Mouse (Mus musculus) brain, embryonic 14.5 days (tissue): ENCODE results near the gene Csrp1. TPM values are rescaled to one million over a fixed set of nuclear protein-coding genes. Genes with fewer than 3 reads are reported as not detected.

Source experiments
- DNase-seq: peaks from one replicate; pipeline ENCODE4 v3.0.0-alpha.2; 2011; ENCODE audit warnings: low read depth
- CTCF ChIP-seq: fragments of 200-500 bp; IDR thresholded peaks from 2 replicates; pipeline ENCODE4 v1.5.1; 2012; ENCODE audit warnings: inconsistent platforms, mild to moderate bottlenecking, moderate library complexity, borderline replicate concordance; ENCODE audit not compliant: insufficient read depth, insufficient read length; ENCODE audit errors: extremely low read depth
- POLR2A ChIP-seq: fragments of 200-500 bp; IDR thresholded peaks from 2 replicates; pipeline ENCODE4 v1.6.1; 2012; ENCODE audit warnings: mild to moderate bottlenecking, inconsistent platforms, borderline replicate concordance; ENCODE audit not compliant: poor library complexity, insufficient read depth, insufficient read length, severe bottlenecking; ENCODE audit errors: extremely low read depth
- polyA plus RNA-seq: library from polyadenylated mRNA; depleted of rRNA; stranded (reverse); fragments of >200 nt; gene quantifications from 2 replicates; pipeline ENCODE4 v1.2.3, GENCODE M21; 2012

The Csrp1 gene
- polyA plus RNA-seq, 1 experiment: 29.1 TPM

DNA sequence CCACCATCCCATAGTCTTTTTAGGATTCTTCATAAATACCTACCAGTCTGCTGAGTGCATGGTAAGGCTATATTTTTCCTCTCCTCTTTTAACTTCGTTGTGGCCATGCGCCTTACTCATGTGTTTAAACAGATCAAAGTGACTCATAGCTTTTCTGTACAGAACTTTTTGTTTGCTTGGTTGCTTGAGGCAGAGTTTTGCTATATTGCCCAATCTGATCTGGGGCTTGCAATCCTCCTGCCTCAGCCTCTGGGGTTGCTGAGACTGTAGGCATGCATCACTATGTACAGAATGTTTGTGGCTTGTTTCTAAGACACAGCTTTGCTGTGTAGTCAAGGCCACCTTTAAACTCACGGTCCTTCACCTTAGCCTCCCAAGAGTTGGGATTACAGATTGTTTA is 36.1 kb downstream of the Csrp1 start:
- TF ChIP-seq CTCF (no peak), POLR2A (no peak)
- DNase-seq: no peak

DNA sequence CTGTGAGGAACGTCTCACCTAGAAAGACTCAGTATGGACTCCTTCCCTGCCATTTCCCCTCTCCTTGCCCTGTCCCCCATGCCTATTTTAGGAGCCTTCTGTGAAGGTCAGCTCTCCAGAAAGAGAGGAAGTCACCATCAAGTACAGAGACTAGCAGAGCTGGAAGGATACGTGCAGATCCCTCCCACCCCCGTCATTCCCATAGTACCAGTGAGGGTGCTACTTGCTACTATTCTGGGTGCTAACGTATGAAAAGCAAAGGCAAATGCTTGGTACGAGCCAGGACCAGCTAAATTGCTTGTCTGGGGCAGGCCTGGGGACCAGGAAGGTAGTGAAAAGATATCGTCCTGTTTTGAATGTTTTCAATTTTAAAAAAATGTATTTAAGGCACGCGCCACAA is 37.4 kb downstream of the Csrp1 start:
- no peak for DNase-seq
- TF ChIP-seq CTCF (no peak), POLR2A (no peak)

DNA sequence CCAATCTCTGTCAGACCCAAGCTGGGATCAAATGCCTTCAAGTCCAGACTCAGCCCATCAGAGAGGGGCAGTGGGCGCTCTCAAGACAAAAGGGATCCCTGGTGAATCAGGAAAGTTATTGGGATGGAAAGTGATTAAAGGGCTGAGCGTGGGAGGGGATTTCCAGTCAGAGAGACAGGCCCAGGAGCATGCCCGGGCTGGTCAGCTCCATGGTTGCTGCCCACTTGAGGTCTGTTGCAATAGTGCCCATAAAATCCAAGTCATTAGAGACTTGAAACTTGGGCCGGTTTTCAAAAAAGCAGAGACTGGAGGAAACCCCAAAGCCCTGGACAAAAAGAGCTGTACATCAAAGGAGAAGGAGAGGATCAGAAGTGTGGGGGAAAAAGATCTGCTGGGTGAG is 39.8 kb downstream of the Csrp1 start:
- TF ChIP-seq POLR2A: no peak
- no peak for TF ChIP-seq CTCF
- DNase-seq: no peak

DNA sequence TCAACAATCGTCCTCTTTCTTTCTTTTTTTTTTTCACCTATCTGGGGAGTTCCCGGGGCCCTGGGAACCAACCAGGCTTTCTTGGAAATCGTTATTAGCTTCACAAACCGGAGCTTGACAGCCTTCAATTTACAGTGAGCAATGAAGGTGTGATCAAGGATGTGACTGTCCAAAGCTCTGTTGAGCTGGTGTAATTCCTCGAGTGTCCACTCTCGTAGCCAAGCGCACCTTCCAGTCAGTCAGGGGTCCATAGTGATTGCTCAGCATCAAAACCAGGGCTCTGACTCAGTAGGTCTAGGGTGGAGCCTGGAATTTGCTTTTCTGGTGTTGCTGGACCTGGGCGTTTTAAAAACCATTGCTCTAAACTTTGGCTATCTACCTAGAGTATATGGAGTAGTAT is 40.4 kb downstream of the Csrp1 start:
- DNase-seq: no peak
- TF ChIP-seq CTCF (peak; percentile 21; the same call in 1 of the 2 replicates), POLR2A (no peak)

DNA sequence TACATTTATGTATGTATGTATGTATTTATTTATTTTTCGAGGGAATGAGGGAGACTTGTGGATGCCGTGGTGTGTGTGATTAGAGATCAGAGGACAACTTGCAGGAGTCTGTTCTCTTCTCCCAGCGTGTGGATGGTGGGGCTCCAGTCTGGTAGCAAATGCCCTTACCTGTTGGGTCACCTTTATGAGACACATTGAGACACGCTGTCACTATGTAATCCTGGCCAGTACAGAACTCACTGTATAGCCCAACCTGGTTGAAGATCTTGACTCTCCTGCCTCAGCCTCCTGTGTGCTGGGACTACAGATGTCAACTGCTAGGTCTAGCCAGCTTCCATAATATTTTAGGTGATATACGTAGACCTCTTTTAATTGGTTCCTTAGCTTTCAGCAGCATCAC is 41.9 kb downstream of the Csrp1 start:
- DNase-seq: no peak
- TF ChIP-seq CTCF (no peak), POLR2A (no peak)

DNA sequence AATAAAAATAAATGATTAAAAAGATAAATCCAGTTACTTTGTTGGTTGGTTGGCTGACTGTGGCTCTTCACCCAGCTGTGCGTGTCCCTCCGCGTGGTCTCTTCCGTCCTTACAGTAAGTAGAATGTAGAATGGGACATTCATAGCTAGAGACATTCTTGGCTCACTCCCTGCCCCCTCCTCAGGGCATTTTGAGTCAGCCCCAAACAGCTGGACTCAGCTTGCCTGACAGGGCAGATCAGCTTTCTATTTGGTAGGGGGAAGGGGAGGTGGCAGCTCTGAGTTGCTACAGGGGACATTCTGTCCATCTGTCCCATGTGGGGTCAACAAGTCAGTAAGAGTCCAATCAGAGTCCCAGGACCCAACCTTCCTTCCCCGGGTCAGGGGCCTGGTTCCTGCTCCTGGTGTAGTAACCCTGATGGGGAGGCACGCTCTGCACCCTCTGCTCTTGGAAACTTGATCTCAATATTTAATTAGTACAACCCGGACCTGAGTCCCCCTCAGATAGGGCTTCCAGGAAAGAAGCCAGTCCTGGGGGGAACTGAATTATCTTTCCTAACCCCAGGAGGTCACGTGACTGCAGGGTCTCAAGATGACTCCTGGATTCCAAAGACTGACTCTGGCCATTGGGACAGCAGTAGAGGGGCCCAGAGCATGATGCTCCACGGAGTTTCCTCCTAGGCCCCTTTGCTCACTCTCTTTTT is 43.8 kb downstream of the Csrp1 start:
- no peak for DNase-seq
- no peak for TF ChIP-seq POLR2A
- TF ChIP-seq CTCF: no peak

DNA sequence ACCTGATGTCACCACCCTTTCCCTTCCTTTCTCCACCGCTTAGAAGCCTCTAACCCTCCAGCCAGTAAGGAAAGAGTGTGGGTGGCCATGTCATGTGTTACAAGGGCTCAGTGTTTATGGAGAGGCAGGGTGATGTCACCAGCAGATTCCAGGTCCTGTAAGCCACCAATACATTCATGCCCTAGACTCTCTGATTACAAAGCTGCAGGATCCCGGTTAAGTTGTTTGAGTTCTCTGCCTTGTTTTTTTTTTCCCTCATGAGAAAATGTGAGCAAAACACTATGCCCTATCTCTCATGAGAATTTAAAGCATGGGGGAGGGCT is 44.3 kb downstream of the Csrp1 start:
- TF ChIP-seq POLR2A (no peak), CTCF (no peak)
- no peak for DNase-seq

DNA sequence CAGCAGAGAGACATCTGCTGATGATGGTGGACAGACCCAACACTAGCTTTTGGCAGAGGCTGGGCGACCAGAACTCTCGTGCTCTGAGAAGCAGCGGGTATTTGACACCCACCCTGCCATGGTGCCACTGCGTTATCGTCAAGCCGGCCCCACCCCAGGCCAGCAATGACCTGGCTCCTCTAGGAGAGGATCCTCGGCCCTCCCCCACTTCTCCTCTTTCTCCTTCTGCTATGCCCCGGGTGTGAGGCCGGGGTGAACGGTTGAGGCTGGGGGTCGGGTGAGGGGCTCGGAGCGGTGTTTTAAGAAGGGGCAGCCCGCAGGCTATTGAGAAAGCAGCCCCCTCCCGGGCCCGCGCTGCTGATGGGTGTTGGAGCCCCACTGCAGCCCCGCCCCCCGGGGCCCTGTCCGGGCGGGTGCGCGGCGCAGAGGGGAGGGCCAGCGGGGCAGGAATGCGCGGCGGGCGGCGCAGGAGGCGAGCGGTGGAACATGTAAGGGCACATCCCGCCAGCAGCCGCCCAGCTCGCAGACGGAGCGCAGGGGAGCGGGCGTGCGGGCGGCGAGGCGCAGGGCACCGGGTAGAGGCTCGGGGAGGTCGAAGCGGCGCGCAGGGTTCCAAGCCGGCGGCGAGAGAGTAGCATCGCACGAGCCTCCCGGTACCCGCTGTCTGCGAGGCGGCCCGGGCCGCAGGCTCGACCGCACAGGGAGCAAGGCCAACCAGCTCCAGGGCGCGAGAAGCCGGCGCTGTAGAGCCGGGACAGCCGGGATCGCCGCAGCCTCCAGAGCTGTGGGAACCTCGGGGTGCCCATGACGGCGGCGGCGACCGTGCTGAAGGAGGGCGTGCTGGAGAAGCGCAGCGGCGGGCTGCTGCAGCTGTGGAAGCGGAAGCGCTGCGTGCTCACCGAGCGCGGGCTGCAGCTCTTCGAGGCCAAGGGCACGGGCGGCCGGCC is 46.1 kb downstream of the Csrp1 start, which contains the start of gene Phlda3:
Phlda3 (plus strand) TSS at position 475 of the 947 bp plus-strand sequence.
- peak; percentile 84 for DNase-seq
- TF ChIP-seq CTCF (no peak), POLR2A (peak; percentile 53; the same call in 1 of the 2 replicates)

DNA sequence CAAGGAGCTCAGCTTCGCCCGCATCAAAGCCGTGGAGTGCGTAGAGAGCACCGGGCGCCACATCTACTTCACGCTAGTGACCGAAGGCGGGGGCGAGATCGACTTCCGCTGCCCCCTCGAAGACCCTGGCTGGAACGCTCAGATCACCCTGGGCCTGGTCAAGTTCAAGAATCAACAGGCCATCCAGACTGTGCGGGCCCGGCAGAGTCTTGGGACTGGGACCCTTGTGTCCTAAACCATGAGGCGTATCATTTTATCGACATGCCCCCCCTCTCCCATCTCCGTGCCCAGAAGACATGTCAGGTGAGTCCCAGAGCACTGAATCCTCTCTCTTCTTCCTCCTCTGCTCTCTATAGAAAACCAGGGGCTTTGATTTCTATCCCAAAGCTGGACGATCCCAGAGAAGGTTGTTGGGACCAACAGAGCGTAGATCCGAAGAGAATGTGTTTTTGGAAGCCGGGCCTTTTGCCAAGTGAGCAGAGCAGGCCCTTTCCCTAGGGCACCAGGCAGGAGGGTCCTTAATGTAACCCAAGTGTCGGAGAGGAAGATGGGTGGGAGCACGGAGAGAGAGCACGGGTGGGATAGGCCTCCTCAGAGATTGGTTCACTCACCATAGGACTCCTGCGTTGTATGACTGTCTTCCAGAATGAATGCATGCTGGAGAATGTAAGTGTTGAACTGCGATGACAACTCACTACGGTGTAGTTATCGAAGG is 46.9 kb downstream of the Csrp1 start:
- TF ChIP-seq POLR2A: no peak
- TF ChIP-seq CTCF: no peak
- DNase-seq: peak; percentile 15

DNA sequence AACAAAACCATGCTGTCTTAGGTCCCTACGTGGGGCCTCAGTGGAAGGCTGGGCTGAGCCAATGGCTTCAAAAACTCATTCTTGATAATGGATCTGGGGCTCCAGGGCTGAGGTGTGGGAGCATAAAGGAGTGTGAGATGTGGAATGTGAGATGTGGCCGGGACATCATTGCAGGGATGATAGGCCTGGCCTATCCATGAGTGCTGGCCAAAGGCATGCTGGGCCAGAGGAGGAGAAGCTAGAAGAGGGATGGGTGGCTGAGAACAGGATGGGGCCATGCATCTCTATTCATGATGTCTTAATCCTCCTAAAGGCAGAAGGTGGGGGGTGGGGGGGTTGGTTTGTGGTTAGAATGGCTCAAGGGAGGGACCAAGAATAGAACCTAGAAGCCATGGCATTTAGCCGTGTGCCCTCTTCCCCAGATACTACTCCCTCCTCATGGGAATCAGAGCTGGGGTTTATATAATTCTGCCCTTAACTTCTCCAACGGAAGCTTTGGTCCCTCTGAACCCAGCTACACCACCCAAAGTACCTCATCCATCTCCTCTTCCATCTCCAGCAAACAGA is 47.5 kb downstream of the Csrp1 start:
- no peak for TF ChIP-seq POLR2A
- no peak for TF ChIP-seq CTCF
- no peak for DNase-seq

DNA sequence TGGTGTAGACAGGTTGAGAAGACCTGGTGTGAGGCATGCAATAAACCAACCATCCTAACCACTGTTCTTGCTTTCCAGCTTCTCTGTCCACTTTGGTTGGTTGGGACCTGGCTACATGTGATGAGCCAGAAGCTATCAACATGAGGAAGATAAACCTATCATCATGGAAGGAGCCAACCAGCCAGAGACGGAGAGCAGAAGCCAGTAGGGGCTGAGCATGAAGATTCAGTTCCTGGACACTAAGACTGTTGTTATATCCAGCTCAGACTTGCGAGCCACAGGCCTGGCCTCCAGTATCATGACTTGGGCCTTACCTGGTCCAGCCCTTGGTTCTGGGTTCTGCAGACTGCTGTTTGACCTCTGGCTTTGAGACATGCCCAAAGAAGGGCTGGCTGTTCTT is 48.5 kb downstream of the Csrp1 start:
- TF ChIP-seq CTCF (no peak), POLR2A (no peak)
- DNase-seq: no peak
